ENCODE assay signal across 10 mouse cellular contexts in genomic region chr10:94690376-94690775, GRCm38 (mm10). TPM values are rescaled to one million over a fixed set of nuclear protein-coding genes. Genes with fewer than 3 reads are reported as not detected.
A peak's percentile ranks its signal among the peaks of the same experiment; 100 is the strongest.
DNase-seq lines count a peak whose midpoint lies in the region; ATAC-seq and TF ChIP-seq lines count a peak whose summit lies in the region.
"Had no signal": no experiment of that assay in that cellular context is flagged by ENCODE, and none has a peak within 500 bp of the region (broad histone marks: within the 10 kb centered on the region; RNA-seq: fewer than 3 reads in every experiment).

No protein-coding gene starts in this region.

- H3K27ac ChIP-seq in forebrain, embryonic 12.5 days = no peak overlapping the region
- no peak overlapping the region for H3K27ac ChIP-seq in forebrain, embryonic 16.5 days (ENCODE audit: low read length)
- no peak overlapping the region for H3K27ac ChIP-seq in stomach, embryonic 14.5 days (ENCODE audit: low read length)
- H3K27ac ChIP-seq in stomach, postnatal 0 days (replicated peaks) = no peak overlapping the region
- H3K27ac ChIP-seq in limb, embryonic 14.5 days (replicated peaks; ENCODE audit: low read depth, low read length) = no peak overlapping the region
- no peak overlapping the region for H3K27ac ChIP-seq in gastrocnemius, adult 2 months
- H3K27ac ChIP-seq: stomach, embryonic 15.5 days had no signal

- TF ChIP-seq EP300 in stomach, postnatal 0 days (optimal IDR thresholded peaks at IDR 0.05) = no peak

- ATAC-seq in forebrain, embryonic 12.5 days (ENCODE audit: low FRiP score) = no peak
- ATAC-seq in forebrain, embryonic 16.5 days = no peak
- no peak for ATAC-seq in stomach, embryonic 14.5 days (ENCODE audit: insufficient number of reproducible peaks, insufficient read depth, low FRiP score, low read depth)
- no peak for ATAC-seq in stomach, postnatal 0 days (ENCODE audit: low FRiP score, low TSS enrichment)
- ATAC-seq in limb, embryonic 14.5 days (ENCODE audit: low FRiP score, low read depth) = no peak

- peak overlapping the region; percentile 26; the same call in 1 of the 2 replicates for H3K4me2 ChIP-seq in forebrain, embryonic 12.5 days
- no peak overlapping the region for H3K4me2 ChIP-seq in forebrain, embryonic 16.5 days (ENCODE audit: low read length)
- H3K4me2 ChIP-seq in stomach, embryonic 14.5 days (replicated peaks; ENCODE audit: low read depth, low read length) = peak overlapping the region; percentile 14; the same call in 1 of the 2 replicates
- no peak overlapping the region for H3K4me2 ChIP-seq in stomach, postnatal 0 days (replicated peaks; ENCODE audit: low read depth)
- 0 out of 2 replicates have a peak overlapping the region, but pooled peaks have one; percentile 19 for H3K4me2 ChIP-seq in limb, embryonic 14.5 days (replicated peaks; ENCODE audit: low read depth, low read length, severe bottlenecking)

- intact Hi-C loops in gastrocnemius, adult 2 months (cut with DNase I) = no loop called here

- no peak for DNase-seq in stomach, postnatal 0 days (ENCODE audit: low spot score)
- no peak for DNase-seq in limb, embryonic 14.5 days (ENCODE audit: low spot score)
- DNase-seq in splenic B cell, adult 2 months (ENCODE audit: low read depth, low spot score) = peak; percentile 31
- no peak for DNase-seq in adipocyte (ENCODE audit: low spot score)
- no peak for DNase-seq in gastrocnemius, adult 2 months
- DNase-seq: adrenal gland, postnatal 25 days had no signal

- H3K9me3 ChIP-seq in forebrain, embryonic 12.5 days = no peaks in the 10 kb centered on the region
- H3K9me3 ChIP-seq in forebrain, embryonic 16.5 days (ENCODE audit: control insufficient read depth, low read length) = no peaks in the 10 kb centered on the region
- no peaks in the 10 kb centered on the region for H3K9me3 ChIP-seq in stomach, embryonic 14.5 days (ENCODE audit: control insufficient read depth, low read depth, low read length)
- no peaks in the 10 kb centered on the region for H3K9me3 ChIP-seq in stomach, postnatal 0 days (ENCODE audit: control insufficient read depth, low read length)
- no peaks in the 10 kb centered on the region for H3K9me3 ChIP-seq in limb, embryonic 14.5 days (ENCODE audit: control insufficient read depth, low read length)
- H3K9me3 ChIP-seq: stomach, embryonic 15.5 days had no signal

- H3K4me3 ChIP-seq in forebrain, embryonic 12.5 days (replicated peaks) = 0 out of 2 replicates have a peak overlapping the region, but pooled peaks have one; percentile 1
- no peak overlapping the region for H3K4me3 ChIP-seq in forebrain, embryonic 16.5 days (replicated peaks; ENCODE audit: low read length)
- H3K4me3 ChIP-seq in stomach, embryonic 14.5 days (ENCODE audit: low read depth, low read length) = no peak overlapping the region
- no peak overlapping the region for H3K4me3 ChIP-seq in stomach, postnatal 0 days (ENCODE audit: low read depth, low read length)
- H3K4me3 ChIP-seq in limb, embryonic 14.5 days (replicated peaks; ENCODE audit: low read length) = no peak overlapping the region
- H3K4me3 ChIP-seq in gastrocnemius, adult 2 months = no peak overlapping the region
- H3K4me3 ChIP-seq: stomach, embryonic 15.5 days had no signal

- H3K9ac ChIP-seq in forebrain, embryonic 12.5 days = no peak overlapping the region
- no peak overlapping the region for H3K9ac ChIP-seq in forebrain, embryonic 16.5 days (replicated peaks; ENCODE audit: low read depth, low read length)
- H3K9ac ChIP-seq in stomach, embryonic 14.5 days (replicated peaks; ENCODE audit: low read depth, low read length) = no peak overlapping the region
- H3K9ac ChIP-seq in stomach, postnatal 0 days (ENCODE audit: low read length) = no peak overlapping the region
- no peak overlapping the region for H3K9ac ChIP-seq in limb, embryonic 14.5 days (ENCODE audit: low read depth, low read length, severe bottlenecking)
- H3K9ac ChIP-seq: stomach, embryonic 15.5 days had no signal

- TF ChIP-seq CTCF in stomach, postnatal 0 days (IDR thresholded peaks at IDR 0.05; ENCODE audit: low read depth) = no peak
- TF ChIP-seq CTCF in gastrocnemius, adult 2 months (IDR thresholded peaks at IDR 0.05) = no peak

- TF ChIP-seq POLR2A in limb, embryonic 14.5 days (IDR thresholded peaks at IDR 0.05; ENCODE audit: borderline replicate concordance, extremely low read depth, insufficient read depth, insufficient read length) = no peak

- no peaks in the 10 kb centered on the region for H3K27me3 ChIP-seq in forebrain, embryonic 12.5 days
- H3K27me3 ChIP-seq in forebrain, embryonic 16.5 days (replicated peaks; ENCODE audit: control insufficient read depth, insufficient read depth, low read length) = no peaks in the 10 kb centered on the region
- no peaks in the 10 kb centered on the region for H3K27me3 ChIP-seq in stomach, embryonic 14.5 days (ENCODE audit: control insufficient read depth, insufficient read depth, low read length)
- H3K27me3 ChIP-seq in stomach, postnatal 0 days (ENCODE audit: control insufficient read depth, insufficient read depth, low read length) = no peaks in the 10 kb centered on the region
- no peaks in the 10 kb centered on the region for H3K27me3 ChIP-seq in limb, embryonic 14.5 days (ENCODE audit: control insufficient read depth, insufficient read depth, low read length)
- H3K27me3 ChIP-seq in splenic B cell, adult 2 months (ENCODE audit: control insufficient read depth, insufficient read depth, low read length, poor library complexity, severe bottlenecking) = no peaks in the 10 kb centered on the region
- H3K27me3 ChIP-seq: stomach, embryonic 15.5 days had no signal

- peaks cover 16% of the 10 kb centered on the region for H3K4me1 ChIP-seq in forebrain, embryonic 12.5 days
- H3K4me1 ChIP-seq in forebrain, embryonic 16.5 days (replicated peaks; ENCODE audit: control insufficient read depth, insufficient read depth, low read length) = peaks cover 11% of the 10 kb centered on the region; the same call in 1 of the 2 replicates
- H3K4me1 ChIP-seq in stomach, embryonic 14.5 days (ENCODE audit: control insufficient read depth, insufficient read depth, low read length) = no peaks in the 10 kb centered on the region
- no peaks in the 10 kb centered on the region for H3K4me1 ChIP-seq in stomach, postnatal 0 days (replicated peaks; ENCODE audit: control insufficient read depth, insufficient read depth)
- peaks cover 3% of the 10 kb centered on the region for H3K4me1 ChIP-seq in limb, embryonic 14.5 days (ENCODE audit: control insufficient read depth, insufficient read depth, low read length)

- whole genome bisulfite sequencing in forebrain, embryonic 12.5 days = 68% methylated on average over 1 of the region's 1 CpGs
- 65% methylated on average over 1 of the region's 1 CpGs for WGBS in forebrain, embryonic 16.5 days
- 62% methylated on average over 1 of the region's 1 CpGs for WGBS in stomach, embryonic 14.5 days
- WGBS in stomach, postnatal 0 days = 44% methylated on average over 1 of the region's 1 CpGs
- WGBS in limb, embryonic 14.5 days = 67% methylated on average over 1 of the region's 1 CpGs

- H3K36me3 ChIP-seq in forebrain, embryonic 12.5 days (replicated peaks) = peaks cover 5% of the 10 kb centered on the region; the same call in 1 of the 2 replicates
- no peaks in the 10 kb centered on the region for H3K36me3 ChIP-seq in forebrain, embryonic 16.5 days (ENCODE audit: control insufficient read depth, insufficient read depth)
- no peaks in the 10 kb centered on the region for H3K36me3 ChIP-seq in stomach, embryonic 14.5 days (ENCODE audit: control insufficient read depth, insufficient read depth, low read length)
- H3K36me3 ChIP-seq in stomach, postnatal 0 days (ENCODE audit: control insufficient read depth, insufficient read depth, low read length) = no peaks in the 10 kb centered on the region
- no peaks in the 10 kb centered on the region for H3K36me3 ChIP-seq in limb, embryonic 14.5 days (ENCODE audit: control insufficient read depth, insufficient read depth, low read length)
- H3K36me3 ChIP-seq in splenic B cell, adult 2 months (ENCODE audit: control insufficient read depth, insufficient read depth, low read length, poor library complexity, severe bottlenecking) = no peaks in the 10 kb centered on the region
- H3K36me3 ChIP-seq: stomach, embryonic 15.5 days had no signal

RNA-seq across cellular contexts. Expression of gene Cep83, which starts 1.9 kb away (rescaled TPM):
- polyA plus RNA-seq in forebrain, embryonic 12.5 days (2016; fragmentation: Nextera tagmentation; extraction: Ambion mirVana) = 26.4 and 27.9 TPM in 2 replicates
- polyA plus RNA-seq in forebrain, embryonic 16.5 days (2015; fragmentation: Nextera tagmentation; extraction: Ambion mirVana) = 16.9 and 17.9 TPM in 2 replicates
- polyA plus RNA-seq in stomach, embryonic 14.5 days (2014; fragmentation: Nextera tagmentation; extraction: Ambion mirVana) = 20.9 and 24.4 TPM in 2 replicates
- polyA plus RNA-seq in stomach, postnatal 0 days (2015; fragmentation: Nextera tagmentation; extraction: Ambion mirVana) = 9.1 and 9.9 TPM in 2 replicates
- 16.4 and 27.6 TPM in 2 replicates for polyA plus RNA-seq in limb, embryonic 14.5 days (2012; rRNA removed)
- 21.4 and 23.4 TPM in 2 replicates for polyA plus RNA-seq in limb, embryonic 14.5 days (2014; fragmentation: Nextera tagmentation; extraction: Ambion mirVana)
- 10 to 100 TPM; 18.5 to 19.6 TPM for total RNA-seq in gastrocnemius, adult 2 months (2021)

Comparison
In these comparisons a context has a peak if more than half of its experiments do, and no peak if none do; other contexts are left out.
1. H3K4me2 ChIP-seq: peak in forebrain, embryonic 12.5 days (single experiment), stomach, embryonic 14.5 days (single experiment) and limb, embryonic 14.5 days (single experiment); none in forebrain, embryonic 16.5 days (single experiment) and stomach, postnatal 0 days (single experiment).